Mouse (Mus musculus): ENCODE measurements around the gene Scn2b. TPM values are rescaled to one million over a fixed set of nuclear protein-coding genes. Genes with fewer than 3 reads are reported as not detected.

Gene Scn2b
- 2.3 and 3.2 TPM in 2 replicates for polyA plus RNA-seq (2014; fragmentation: Nextera tagmentation; extraction: Ambion mirVana)

GRCm38 (mm10) chr9:45117741-45118431 lies at the start of gene Scn2b:
Scn2b (plus strand) TSS chr9:45117782.
- Histone ChIP-seq H3K4me1 (ENCODE audit: control insufficient read depth, insufficient read depth, low read length) (peaks cover 9% of the 10 kb centered on the region; the same call in 1 of the 2 replicates), H3K27ac (ENCODE audit: low read depth, low read length) (peak within 1 kb of the TSS; percentile 66), H3K9ac (ENCODE audit: low read depth, low read length) (peak within 1 kb of the TSS; percentile 81), H3K36me3 (ENCODE audit: control insufficient read depth, insufficient read depth, low read length) (no peaks in the 10 kb centered on the region), H3K27me3 (ENCODE audit: control insufficient read depth, insufficient read depth, low read length) (peaks cover 9% of the 10 kb centered on the region), H3K4me3 (ENCODE audit: low read depth, low read length) (peak within 1 kb of the TSS; percentile 65), H3K4me2 (peak within 1 kb of the TSS; percentile 71), H3K9me3 (replicated peaks; ENCODE audit: control insufficient read depth, low read length) (no peaks in the 10 kb centered on the region)
- 2% methylated on average over 13 of the region's 13 CpGs for WGBS (ENCODE audit: insufficient replicate concordance)
- no peak; the same call in 1 of the 2 replicates for ATAC-seq (replicated peaks; ENCODE audit: insufficient number of reproducible peaks, low FRiP score, low TSS enrichment)

GRCm38 (mm10) chr9:45071800-45072199 lies 45.8 kb upstream of the Scn2b start:
- H3K4me1 ChIP-seq (ENCODE audit: control insufficient read depth, insufficient read depth, low read length), result no peaks in the 10 kb centered on the region

GRCm38 (mm10) chr9:45077859-45078258 lies 39.7 kb upstream of the Scn2b start:
- 66% methylated on average over 3 of the region's 3 CpGs for WGBS (ENCODE audit: insufficient replicate concordance)
- ATAC-seq (replicated peaks; ENCODE audit: insufficient number of reproducible peaks, low FRiP score, low TSS enrichment), result no peak

More at GRCm38 (mm10) chr9:45071800-45072199, 45.8 kb upstream of the Scn2b start:
- ATAC-seq (replicated peaks; ENCODE audit: insufficient number of reproducible peaks, low FRiP score, low TSS enrichment), result no peak
- H3K36me3 ChIP-seq (ENCODE audit: control insufficient read depth, insufficient read depth, low read length), result no peaks in the 10 kb centered on the region
- WGBS (ENCODE audit: insufficient replicate concordance), result 42% methylated on average over 3 of the region's 3 CpGs
- no peak overlapping the region for H3K4me2 ChIP-seq
- no peaks in the 10 kb centered on the region for H3K9me3 ChIP-seq (replicated peaks; ENCODE audit: control insufficient read depth, low read length)
- H3K9ac ChIP-seq (ENCODE audit: low read depth, low read length), result no peak overlapping the region
- no peak overlapping the region for H3K27ac ChIP-seq (ENCODE audit: low read depth, low read length)
- H3K4me3 ChIP-seq (ENCODE audit: low read depth, low read length), result no peak overlapping the region
- H3K27me3 ChIP-seq (ENCODE audit: control insufficient read depth, insufficient read depth, low read length), result no peaks in the 10 kb centered on the region

GRCm38 (mm10) chr9:45079011-45079410 lies 38.6 kb upstream of the Scn2b start, which contains the start of gene Jaml:
Jaml (plus strand) TSS chr9:45079183.
- Histone ChIP-seq H3K4me1 (ENCODE audit: control insufficient read depth, insufficient read depth, low read length) (no peaks in the 10 kb centered on the region), H3K27me3 (ENCODE audit: control insufficient read depth, insufficient read depth, low read length) (peaks cover 8% of the 10 kb centered on the region), H3K4me3 (ENCODE audit: low read depth, low read length) (no peak within 1 kb of the TSS), H3K9ac (ENCODE audit: low read depth, low read length) (no peak within 1 kb of the TSS), H3K27ac (ENCODE audit: low read depth, low read length) (no peak within 1 kb of the TSS), H3K4me2 (no peak within 1 kb of the TSS), H3K36me3 (ENCODE audit: control insufficient read depth, insufficient read depth, low read length) (no peaks in the 10 kb centered on the region), H3K9me3 (replicated peaks; ENCODE audit: control insufficient read depth, low read length) (no peaks in the 10 kb centered on the region)
- no peak for ATAC-seq (replicated peaks; ENCODE audit: insufficient number of reproducible peaks, low FRiP score, low TSS enrichment)
- WGBS (ENCODE audit: insufficient replicate concordance), result 84% methylated on average over 5 of the region's 5 CpGs

More at GRCm38 (mm10) chr9:45077859-45078258, 39.7 kb upstream of the Scn2b start:
- no peaks in the 10 kb centered on the region for H3K4me1 ChIP-seq (ENCODE audit: control insufficient read depth, insufficient read depth, low read length)
- H3K4me2 ChIP-seq, result no peak overlapping the region
- no peaks in the 10 kb centered on the region for H3K36me3 ChIP-seq (ENCODE audit: control insufficient read depth, insufficient read depth, low read length)
- peaks cover 8% of the 10 kb centered on the region for H3K27me3 ChIP-seq (ENCODE audit: control insufficient read depth, insufficient read depth, low read length)
- H3K9me3 ChIP-seq (replicated peaks; ENCODE audit: control insufficient read depth, low read length), result no peaks in the 10 kb centered on the region
- H3K9ac ChIP-seq (ENCODE audit: low read depth, low read length), result no peak overlapping the region
- H3K27ac ChIP-seq (ENCODE audit: low read depth, low read length), result no peak overlapping the region
- H3K4me3 ChIP-seq (ENCODE audit: low read depth, low read length), result no peak overlapping the region

- Histone ChIP-seq H3K4me1 (ENCODE audit: control insufficient read depth, insufficient read depth, low read length) (no peaks in the 10 kb centered on the region), H3K9ac (ENCODE audit: low read depth, low read length) (no peak overlapping the region), H3K4me2 (no peak overlapping the region), H3K9me3 (replicated peaks; ENCODE audit: control insufficient read depth, low read length) (no peaks in the 10 kb centered on the region), H3K36me3 (ENCODE audit: control insufficient read depth, insufficient read depth, low read length) (no peaks in the 10 kb centered on the region), H3K4me3 (ENCODE audit: low read depth, low read length) (no peak overlapping the region), H3K27ac (ENCODE audit: low read depth, low read length) (no peak overlapping the region), H3K27me3 (ENCODE audit: control insufficient read depth, insufficient read depth, low read length) (peaks cover 12% of the 10 kb centered on the region)
- no peak for ATAC-seq (replicated peaks; ENCODE audit: insufficient number of reproducible peaks, low FRiP score, low TSS enrichment)
- 82% methylated on average over 3 of the region's 3 CpGs for WGBS (ENCODE audit: insufficient replicate concordance)
Measured at GRCm38 (mm10) chr9:45083132-45083531, 34.5 kb upstream of the Scn2b start.

- ATAC-seq (replicated peaks; ENCODE audit: insufficient number of reproducible peaks, low FRiP score, low TSS enrichment), result no peak
- 0 out of 2 replicates have a peak, but pooled peaks cover 3% of the 10 kb centered on the region for H3K27me3 ChIP-seq (ENCODE audit: control insufficient read depth, insufficient read depth, low read length)
- WGBS (ENCODE audit: insufficient replicate concordance), result 54% methylated on average over 5 of the region's 5 CpGs
Measured at GRCm38 (mm10) chr9:45084556-45084955, 33.0 kb upstream of the Scn2b start.

GRCm38 (mm10) chr9:45085741-45086690 lies 31.6 kb upstream of the Scn2b start:
- Histone ChIP-seq H3K9ac (ENCODE audit: low read depth, low read length) (no peak overlapping the region), H3K4me2 (no peak overlapping the region), H3K36me3 (ENCODE audit: control insufficient read depth, insufficient read depth, low read length) (no peaks in the 10 kb centered on the region), H3K4me3 (ENCODE audit: low read depth, low read length) (no peak overlapping the region), H3K27me3 (ENCODE audit: control insufficient read depth, insufficient read depth, low read length) (0 out of 2 replicates have a peak, but pooled peaks cover 3% of the 10 kb centered on the region), H3K27ac (ENCODE audit: low read depth, low read length) (no peak overlapping the region), H3K4me1 (ENCODE audit: control insufficient read depth, insufficient read depth, low read length) (no peaks in the 10 kb centered on the region), H3K9me3 (replicated peaks; ENCODE audit: control insufficient read depth, low read length) (no peaks in the 10 kb centered on the region)
- 68% methylated on average over 12 of the region's 12 CpGs for WGBS (ENCODE audit: insufficient replicate concordance)
- no peak for ATAC-seq (replicated peaks; ENCODE audit: insufficient number of reproducible peaks, low FRiP score, low TSS enrichment)

More at GRCm38 (mm10) chr9:45084556-45084955, 33.0 kb upstream of the Scn2b start:
- Histone ChIP-seq H3K9ac (ENCODE audit: low read depth, low read length) (no peak overlapping the region), H3K4me1 (ENCODE audit: control insufficient read depth, insufficient read depth, low read length) (no peaks in the 10 kb centered on the region), H3K27ac (ENCODE audit: low read depth, low read length) (no peak overlapping the region), H3K4me2 (no peak overlapping the region), H3K9me3 (replicated peaks; ENCODE audit: control insufficient read depth, low read length) (no peaks in the 10 kb centered on the region), H3K36me3 (ENCODE audit: control insufficient read depth, insufficient read depth, low read length) (no peaks in the 10 kb centered on the region), H3K4me3 (ENCODE audit: low read depth, low read length) (no peak overlapping the region)

- no peak overlapping the region for H3K27ac ChIP-seq (ENCODE audit: low read depth, low read length)
- no peak overlapping the region for H3K9ac ChIP-seq (ENCODE audit: low read depth, low read length)
- ATAC-seq (replicated peaks; ENCODE audit: insufficient number of reproducible peaks, low FRiP score, low TSS enrichment), result no peak
- H3K4me2 ChIP-seq, result no peak overlapping the region
- no peak overlapping the region for H3K4me3 ChIP-seq (ENCODE audit: low read depth, low read length)
- H3K4me1 ChIP-seq (ENCODE audit: control insufficient read depth, insufficient read depth, low read length), result peaks cover 2% of the 10 kb centered on the region; the same call in 1 of the 2 replicates
- H3K9me3 ChIP-seq (replicated peaks; ENCODE audit: control insufficient read depth, low read length), result no peaks in the 10 kb centered on the region
- H3K36me3 ChIP-seq (ENCODE audit: control insufficient read depth, insufficient read depth, low read length), result no peaks in the 10 kb centered on the region
- 0 out of 2 replicates have a peak, but pooled peaks cover 3% of the 10 kb centered on the region for H3K27me3 ChIP-seq (ENCODE audit: control insufficient read depth, insufficient read depth, low read length)
Measured at GRCm38 (mm10) chr9:45088040-45088439, 29.5 kb upstream of the Scn2b start.
